Mouse (Mus musculus): ENCODE measurements around the gene Cpxm1. TPM values are rescaled to one million over a fixed set of nuclear protein-coding genes. Genes with fewer than 3 reads are reported as not detected.

Gene Cpxm1
- polyA plus RNA-seq, 1 experiment from 2014 or later = 91.6 TPM

Other genes with a start within 250 kb of the Cpxm1 start
- 691 and 736 TPM in 2 replicates for gene Snrpb, start 218.2 kb downstream of the Cpxm1 start, polyA plus RNA-seq (2016; fragmentation: Nextera tagmentation; extraction: Ambion mirVana)
- gene Tmc2, start 202.4 kb downstream of the Cpxm1 start, polyA plus RNA-seq (2016; fragmentation: Nextera tagmentation; extraction: Ambion mirVana) = not detected in 2 replicates
- 391 and 407 TPM in 2 replicates for gene Nop56, start 123.1 kb downstream of the Cpxm1 start, polyA plus RNA-seq (2016; fragmentation: Nextera tagmentation; extraction: Ambion mirVana)
- gene Idh3b, start 113.0 kb downstream of the Cpxm1 start, polyA plus RNA-seq (2016; fragmentation: Nextera tagmentation; extraction: Ambion mirVana) = 141 and 144 TPM in 2 replicates
- 2.1 and 3.6 TPM in 2 replicates for gene Ebf4, start 102.4 kb downstream of the Cpxm1 start, polyA plus RNA-seq (2016; fragmentation: Nextera tagmentation; extraction: Ambion mirVana)
- 0.11 and 0.18 TPM in 2 replicates for gene Gm28372, start 7.7 kb upstream of the Cpxm1 start, polyA plus RNA-seq (2016; fragmentation: Nextera tagmentation; extraction: Ambion mirVana)
- not detected in 2 replicates for gene 1700020A23Rik, start 7.7 kb upstream of the Cpxm1 start, polyA plus RNA-seq (2016; fragmentation: Nextera tagmentation; extraction: Ambion mirVana)
- gene Tmem239, start 8.9 kb upstream of the Cpxm1 start, polyA plus RNA-seq (2016; fragmentation: Nextera tagmentation; extraction: Ambion mirVana) = not detected in 2 replicates
- 121 and 133 TPM in 2 replicates for gene Vps16, start 26.8 kb upstream of the Cpxm1 start, polyA plus RNA-seq (2016; fragmentation: Nextera tagmentation; extraction: Ambion mirVana)
- gene Pced1a, start 27.1 kb upstream of the Cpxm1 start, polyA plus RNA-seq (2016; fragmentation: Nextera tagmentation; extraction: Ambion mirVana) = 13.4 and 14.6 TPM in 2 replicates
- gene Ptpra, start 52.7 kb upstream of the Cpxm1 start, polyA plus RNA-seq (2016; fragmentation: Nextera tagmentation; extraction: Ambion mirVana) = 108 and 115 TPM in 2 replicates
- 79.0 and 80.7 TPM in 2 replicates for gene Mrps26, start 166.2 kb upstream of the Cpxm1 start, polyA plus RNA-seq (2016; fragmentation: Nextera tagmentation; extraction: Ambion mirVana)
- not detected in 2 replicates for gene Oxt, start 178.6 kb upstream of the Cpxm1 start, polyA plus RNA-seq (2016; fragmentation: Nextera tagmentation; extraction: Ambion mirVana)
- not detected in 2 replicates for gene Avp, start 185.0 kb upstream of the Cpxm1 start, polyA plus RNA-seq (2016; fragmentation: Nextera tagmentation; extraction: Ambion mirVana)
- gene Fastkd5, start 232.5 kb upstream of the Cpxm1 start, polyA plus RNA-seq (2016; fragmentation: Nextera tagmentation; extraction: Ambion mirVana) = 18.7 and 20.3 TPM in 2 replicates
- 15.6 and 16.0 TPM in 2 replicates for gene Ubox5, start 232.5 kb upstream of the Cpxm1 start, polyA plus RNA-seq (2016; fragmentation: Nextera tagmentation; extraction: Ambion mirVana)
- 5.4 and 5.7 TPM in 2 replicates for gene Lzts3, start 245.2 kb upstream of the Cpxm1 start, polyA plus RNA-seq (2016; fragmentation: Nextera tagmentation; extraction: Ambion mirVana)